Mouse (Mus musculus) bone marrow macrophage, adult 2 months (primary cell): ENCODE data around the gene Bbs12.

Experiments used
- CTCF ChIP-seq: IDR thresholded peaks from 2 replicates; pipeline ENCODE4 v1.5.1; 2012; ENCODE audit warnings: low read depth, mild to moderate bottlenecking, low read length, moderate library complexity
- POLR2A ChIP-seq: IDR thresholded peaks from 2 replicates; pipeline ENCODE4 v1.6.1; 2012; ENCODE audit warnings: mild to moderate bottlenecking, low read depth, low read length, borderline replicate concordance

- TF ChIP-seq POLR2A (no peak), CTCF (no peak)
These were observed 38.0 kb downstream of the Bbs12 start for GRCm38 (mm10) chr3:37350386-37350785.
